Mouse (Mus musculus) spleen, postnatal 36 days (tissue): ENCODE results near the gene Olfr1350.
"Not testable (repeated sequence)": the region's sequence is repeated elsewhere in the genome, so short reads cannot be mapped to it uniquely, and the experiment has no call there.

Source experiments
- DNase-seq, 2 experiments: peaks; one replicate each; pipeline ENCODE4 v3.0.0; 2022; ENCODE audit warnings: low spot score in 2 of 2, mixed read lengths in 1 of 2

Gene Olfr1350

DNA sequence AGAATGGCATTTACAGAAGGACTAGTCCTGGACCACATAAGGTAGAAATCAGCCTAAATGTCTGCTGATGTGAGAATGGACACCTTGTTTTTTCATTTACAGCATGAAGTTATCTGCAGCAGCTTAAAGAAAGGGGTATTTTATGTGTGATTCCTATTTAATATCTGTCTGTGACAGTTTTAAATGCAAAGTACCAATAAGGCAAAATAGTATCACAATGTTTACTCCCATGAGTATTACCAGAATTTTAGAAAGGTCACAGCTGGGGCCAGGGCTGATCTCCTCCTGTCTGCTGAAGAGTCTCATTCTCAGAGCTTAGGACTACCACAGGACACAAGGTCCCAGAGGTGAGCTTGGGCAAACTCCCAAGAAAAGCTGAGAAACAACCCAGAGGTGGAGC, at the start of gene Olfr1350:
Olfr1350 (plus strand) TSS at position 301 of the 400 bp plus-strand sequence.
- no peak for DNase-seq

- DNase-seq = no peak
Measured at GRCm38 (mm10) chr7:6521666-6522065, 43.0 kb upstream of the Olfr1350 start.

DNA sequence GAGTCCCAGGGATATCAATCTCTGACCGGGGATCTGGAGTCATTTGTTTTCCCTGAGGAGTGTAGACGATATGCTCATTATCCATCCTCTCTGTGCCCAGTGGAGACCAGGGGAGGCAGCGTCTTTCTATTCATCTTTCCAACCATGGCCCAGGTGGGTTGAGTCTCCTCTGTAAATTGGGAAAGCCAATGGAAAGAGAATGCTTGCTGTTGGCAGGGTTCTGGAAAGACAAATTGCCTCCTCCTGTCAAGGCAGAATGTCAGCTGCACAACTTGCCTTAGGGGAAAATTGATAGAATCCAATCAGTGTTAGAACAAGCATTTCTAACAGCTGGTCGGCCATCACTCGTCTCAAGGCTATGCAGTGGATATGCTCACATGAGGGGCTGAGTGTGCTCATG, 41.8 kb upstream of the Olfr1350 start, which contains the start of gene Olfr1349:
Olfr1349 (minus strand) TSS at position 101 of the 400 bp plus-strand sequence.
- DNase-seq = no peak

- DNase-seq = no peak
Measured at GRCm38 (mm10) chr7:6525001-6525400, 39.6 kb upstream of the Olfr1350 start.

- DNase-seq = no peak
Measured at GRCm38 (mm10) chr7:6526141-6526540, 38.5 kb upstream of the Olfr1350 start.

GRCm38 (mm10) chr7:6586096-6586759, 21.6 kb downstream of the Olfr1350 start:
- DNase-seq = no peak

- not testable (repeated sequence) for DNase-seq
Measured at GRCm38 (mm10) chr7:6588766-6589165, 24.1 kb downstream of the Olfr1350 start.

DNA sequence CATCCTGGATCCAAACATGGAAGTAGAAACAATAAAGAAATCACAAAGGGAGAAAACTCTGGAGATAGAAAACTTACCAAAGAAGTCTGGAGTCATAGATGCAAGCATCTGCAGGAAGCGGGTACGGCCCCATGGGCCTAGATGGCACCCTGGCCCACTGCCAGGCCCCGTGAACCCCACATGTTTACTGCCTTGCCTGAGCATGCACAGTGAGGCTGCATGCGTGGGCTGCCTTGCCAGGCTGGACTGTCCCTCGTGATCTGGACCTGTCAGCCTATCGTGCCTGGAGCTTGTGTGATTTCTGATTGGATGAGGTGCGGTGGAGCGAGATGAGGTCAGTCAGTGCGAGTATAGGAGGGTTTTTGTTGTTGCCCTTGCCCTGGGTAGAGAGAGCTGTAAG, 38.7 kb downstream of the Olfr1350 start:
- DNase-seq = no peak
